Mouse (Mus musculus) c-Kit-positive CD71-positive TER-119-negative erythroid progenitor cells, embryonic 14.5 days (primary cell): Measurements from ENCODE around the gene Ric1.
A peak's percentile ranks its signal among the peaks of the same experiment; 100 is the strongest.
"Not testable (repeated sequence)": the region's sequence is repeated elsewhere in the genome, so short reads cannot be mapped to it uniquely, and the experiment has no call there.

ENCODE experiments used
- DNase-seq: peaks from one replicate; pipeline ENCODE4 v3.0.0-alpha.2; 2013; ENCODE audit warnings: low read depth

The Ric1 gene

GRCm38 (mm10) chr19:29497874-29498273, 24.2 kb upstream of the Ric1 start:
- DNase-seq: no peak

GRCm38 (mm10) chr19:29498842-29499456, 23.1 kb upstream of the Ric1 start:
- DNase-seq: no peak

GRCm38 (mm10) chr19:29500333-29500732, 21.7 kb upstream of the Ric1 start:
- DNase-seq: no peak

- DNase-seq: no peak
Measured at GRCm38 (mm10) chr19:29501106-29501505, 21.0 kb upstream of the Ric1 start.

- peak; percentile 74 for DNase-seq
Measured at GRCm38 (mm10) chr19:29501507-29501906, 20.6 kb upstream of the Ric1 start.

- no peak for DNase-seq
Measured at GRCm38 (mm10) chr19:29504131-29504530, 18.0 kb upstream of the Ric1 start.

GRCm38 (mm10) chr19:29505617-29506016, 16.5 kb upstream of the Ric1 start:
- no peak for DNase-seq

- DNase-seq: no peak
Measured at GRCm38 (mm10) chr19:29508208-29508607, 13.9 kb upstream of the Ric1 start.

- DNase-seq: no peak
Measured at GRCm38 (mm10) chr19:29509857-29510256, 12.2 kb upstream of the Ric1 start.

- DNase-seq: no peak
Measured at GRCm38 (mm10) chr19:29511826-29512225, 10.3 kb upstream of the Ric1 start.

- DNase-seq: no peak
Measured at GRCm38 (mm10) chr19:29513111-29513766, 8.8 kb upstream of the Ric1 start.

GRCm38 (mm10) chr19:29514130-29514529, 8.0 kb upstream of the Ric1 start:
- no peak for DNase-seq

- no peak for DNase-seq
Measured at GRCm38 (mm10) chr19:29515386-29515785, 6.7 kb upstream of the Ric1 start.

- no peak for DNase-seq
Measured at GRCm38 (mm10) chr19:29515991-29516390, 6.1 kb upstream of the Ric1 start.

- no peak for DNase-seq
Measured at GRCm38 (mm10) chr19:29518409-29518808, 3.7 kb upstream of the Ric1 start.

GRCm38 (mm10) chr19:29518922-29519321, 3.2 kb upstream of the Ric1 start:
- no peak for DNase-seq

GRCm38 (mm10) chr19:29520996-29521560, 1.0 kb upstream of the Ric1 start:
- no peak for DNase-seq

- no peak for DNase-seq
Measured at GRCm38 (mm10) chr19:29522445-29523229, 555 bp downstream of the Ric1 start.

- no peak for DNase-seq
Measured at GRCm38 (mm10) chr19:29523230-29523582, 1.1 kb downstream of the Ric1 start.

GRCm38 (mm10) chr19:29523701-29524100, 1.6 kb downstream of the Ric1 start:
- DNase-seq: no peak

- no peak for DNase-seq
Measured at GRCm38 (mm10) chr19:29524614-29525013, 2.5 kb downstream of the Ric1 start.

GRCm38 (mm10) chr19:29525588-29525987, 3.5 kb downstream of the Ric1 start:
- DNase-seq: not testable (repeated sequence)

- no peak for DNase-seq
Measured at GRCm38 (mm10) chr19:29526837-29527236, 4.8 kb downstream of the Ric1 start.
